Comparison of ENCODE assay signal across 8 mouse cellular contexts in the genomic region with DNA sequence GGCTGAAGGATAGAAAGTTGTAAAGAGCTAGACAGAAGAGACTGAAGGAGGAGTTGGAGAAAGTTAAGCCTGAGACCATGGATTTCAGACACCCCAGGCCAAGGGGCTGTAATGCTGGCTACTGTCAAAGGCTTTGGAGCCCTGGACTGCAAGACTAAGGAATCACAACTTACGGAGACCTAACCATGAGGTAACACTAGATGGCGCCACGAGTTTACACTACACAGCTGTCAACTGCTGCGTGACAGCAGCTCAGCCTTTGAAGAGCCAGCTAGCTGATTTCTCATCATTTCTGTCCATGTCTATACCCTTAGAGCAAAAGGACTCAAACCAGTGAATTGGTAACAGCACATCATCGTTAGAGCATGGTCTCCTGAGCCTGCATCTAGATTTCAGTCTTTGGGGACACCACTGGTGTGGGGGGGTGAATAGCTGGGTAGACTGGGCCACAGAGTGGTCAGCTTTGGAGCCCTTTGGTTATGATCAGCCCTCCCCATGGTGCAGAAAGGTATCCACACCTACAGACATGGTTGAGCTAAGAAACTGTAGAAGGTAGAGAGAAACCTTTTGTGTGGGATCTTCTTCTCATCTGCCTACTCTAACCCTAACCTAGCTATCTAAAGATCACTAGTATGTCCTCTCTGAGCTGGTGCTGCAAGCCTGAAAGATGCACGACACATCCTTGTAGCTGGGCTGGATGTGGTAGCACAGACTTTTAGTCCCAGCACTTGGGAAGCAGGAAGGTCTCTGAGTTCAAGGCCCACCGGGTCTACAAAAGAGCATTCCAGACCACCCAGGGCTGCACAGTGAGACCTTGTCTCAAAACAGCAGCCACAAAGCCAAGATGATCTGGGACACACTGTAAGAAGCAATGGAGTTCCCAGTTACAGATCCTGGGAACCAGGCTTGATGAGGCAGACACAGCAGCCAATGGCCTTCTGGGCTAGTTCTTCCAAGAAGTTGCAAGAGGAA. TPM values are rescaled to one million over a fixed set of nuclear protein-coding genes. Genes with fewer than 3 reads are reported as not detected.
DNase-seq lines count a peak whose midpoint lies in the region; ATAC-seq lines count a peak whose summit lies in the region.

No protein-coding gene starts in this region.

- peak; percentile 89 for DNase-seq in R1 (ENCODE audit: low read depth, low spot score)
- DNase-seq in cerebellum, postnatal 25 days: peak; percentile 61 to 83
- DNase-seq in frontal cortex, postnatal 36 days (ENCODE audit: low spot score in 2 of 2): peak; percentile 82 to 92
- peak; percentile 89 for DNase-seq in hindlimb bud, embryonic 11.5 days (ENCODE audit: extremely low spot score, low read depth, low spot score)
- DNase-seq in left cerebral cortex, adult 18-20 months (ENCODE audit: low spot score in 2 of 2): peak; percentile 83 to 86
- DNase-seq in right cerebral cortex, adult 2 months (ENCODE audit: low spot score in 2 of 2): peak; percentile 90 to 91
- peak; percentile 84 for DNase-seq in urinary bladder, postnatal 14 days (ENCODE audit: low spot score)

- peak; percentile 77 for ATAC-seq in megakaryocyte, adult 5-6 weeks (ENCODE audit: poor library complexity, severe bottlenecking)

RNA-seq across cellular contexts. Expression of a gene that starts 7.0 kb away (rescaled TPM):
- total RNA-seq in left cerebral cortex, adult 18-20 months (2021): 1 to 10 TPM in 1 of 2 experiments, under 1 TPM in 1; 0.30 to 1.0 TPM
- not detected in 2 replicates for total RNA-seq in megakaryocyte, adult 5-6 weeks (2015)
- not detected in 2 replicates for total RNA-seq in megakaryocyte, adult 5-6 weeks (2017)

RNA-seq across cellular contexts. Expression of a gene that starts 9.4 kb away (rescaled TPM):
- total RNA-seq in left cerebral cortex, adult 18-20 months (2021): 10 to 100 TPM; 34.9 to 37.2 TPM
- 1,003 and 1,039 TPM in 2 replicates for total RNA-seq in megakaryocyte, adult 5-6 weeks (2015)
- total RNA-seq in megakaryocyte, adult 5-6 weeks (2017): 540 and 544 TPM in 2 replicates

RNA-seq across cellular contexts. Expression of a gene that starts 18.2 kb away (rescaled TPM):
- total RNA-seq in left cerebral cortex, adult 18-20 months (2021): under 1 TPM; 0.40 to 0.65 TPM
- 0.45 and 0.52 TPM in 2 replicates for total RNA-seq in megakaryocyte, adult 5-6 weeks (2015)
- total RNA-seq in megakaryocyte, adult 5-6 weeks (2017): 0.15 and 1.5 TPM in 2 replicates

RNA-seq across cellular contexts. Expression of a gene that starts 21.5 kb away (rescaled TPM):
- 100 to 1,000 TPM; 220 to 246 TPM for total RNA-seq in left cerebral cortex, adult 18-20 months (2021)
- total RNA-seq in megakaryocyte, adult 5-6 weeks (2015): 186 and 217 TPM in 2 replicates
- total RNA-seq in megakaryocyte, adult 5-6 weeks (2017): 251 and 266 TPM in 2 replicates

RNA-seq across cellular contexts. Expression of a gene that starts 27.9 kb away (rescaled TPM):
- total RNA-seq in left cerebral cortex, adult 18-20 months (2021): 100 to 1,000 TPM; 268 to 301 TPM
- total RNA-seq in megakaryocyte, adult 5-6 weeks (2015): 2,172 and 2,303 TPM in 2 replicates
- 591 and 664 TPM in 2 replicates for total RNA-seq in megakaryocyte, adult 5-6 weeks (2017)

Comparison
In these comparisons a context has a peak if more than half of its experiments do, and no peak if none do; other contexts are left out.
1. Peak in every context shown above with its lines: DNase-seq and ATAC-seq.
2. RNA of a gene that starts 9.4 kb away (total RNA-seq): 540 to 1,039 TPM in megakaryocyte, adult 5-6 weeks; 34.9 to 37.2 TPM in left cerebral cortex, adult 18-20 months; every median in the first group is over 10 times any median in the second.